Mouse (Mus musculus) neural tube, embryonic 11.5 days (tissue): Measurements from ENCODE around the gene Gse1. TPM values are rescaled to one million over a fixed set of nuclear protein-coding genes. Genes with fewer than 3 reads are reported as not detected.
A peak's percentile ranks its signal among the peaks of the same experiment; 100 is the strongest.

Source experiments
- ATAC-seq: fragments of 200-750 bp; cut with Nextera tagmentation; 2 replicates; pipeline ENCODE4 v1.8.0; 2017; ENCODE audit warnings: moderate number of reproducible peaks, mild to moderate bottlenecking, moderate TSS enrichment, moderate library complexity; ENCODE audit not compliant: insufficient read depth, low FRiP score, low TSS enrichment
- DNase-seq: peaks from one replicate; pipeline ENCODE4 v3.0.0-alpha.2; 2015; ENCODE audit warnings: low spot score
- H3K27ac ChIP-seq: fragments of 300-500 bp; sonication (generic); 2 replicates; pipeline ENCODE4 v1.5.1; 2014; ENCODE audit warnings: low read depth, mild to moderate bottlenecking, low read length
- H3K27me3 ChIP-seq: fragments of 300-500 bp; sonication (generic); 2 replicates; pipeline ENCODE4 v1.6.1; 2014; ENCODE audit warnings: mild to moderate bottlenecking, low read length, mixed read lengths; ENCODE audit not compliant: control insufficient read depth, insufficient read depth
- H3K36me3 ChIP-seq: fragments of 300-500 bp; sonication (generic); 2 replicates; pipeline ENCODE4 v1.6.1; 2014; ENCODE audit warnings: mild to moderate bottlenecking, low read length, moderate library complexity, mixed read lengths; ENCODE audit not compliant: control insufficient read depth, insufficient read depth
- H3K4me1 ChIP-seq: fragments of 300-500 bp; sonication (generic); 2 replicates; pipeline ENCODE4 v1.6.1; 2014; ENCODE audit warnings: low read length, mixed read lengths; ENCODE audit not compliant: control insufficient read depth, insufficient read depth
- H3K4me2 ChIP-seq: fragments of 300-500 bp; sonication (generic); 2 replicates; pipeline ENCODE4 v1.6.1; 2014; ENCODE audit warnings: low read depth, mild to moderate bottlenecking, moderate library complexity
- H3K4me3 ChIP-seq: fragments of 300-500 bp; sonication (generic); 2 replicates; pipeline ENCODE4 v1.5.1; 2014; ENCODE audit warnings: low read depth, low read length
- H3K9ac ChIP-seq: fragments of 300-500 bp; sonication (generic); 2 replicates; pipeline ENCODE4 v1.6.1; 2014; ENCODE audit warnings: mild to moderate bottlenecking, low read length
- H3K9me3 ChIP-seq: fragments of 300-500 bp; sonication (generic); 2 replicates; pipeline ENCODE4 v1.6.1; 2016; ENCODE audit warnings: low read length; ENCODE audit not compliant: control insufficient read depth
- WGBS: fragments of 180-500 bp; shearing (Covaris S2); extraction: QIAGEN DNeasy Blood & Tissue Kit; methylation state at CpG from one replicate; pipeline ENCODE4 v1.1.7; 2014; 5-methylcytosine and 5-hydroxymethylcytosine counted together
- polyA plus RNA-seq: library from polyadenylated mRNA; unstranded; fragments of >200 nt; fragmentation: Nextera tagmentation; extraction: Ambion mirVana; gene quantifications from 2 replicates; pipeline ENCODE4 v1.2.1, GENCODE M21; 2014

Gse1 gene
- polyA plus RNA-seq, 1 experiment from 2014 or later: 33.5 TPM

GRCm38 (mm10) chr8:120401216-120401615 lies 173.0 kb downstream of the Gse1 start:
- peaks cover 41% of the 10 kb centered on the region for H3K4me1 ChIP-seq
- no peak overlapping the region for H3K9ac ChIP-seq
- no peak overlapping the region for H3K27ac ChIP-seq
- H3K9me3 ChIP-seq: no peaks in the 10 kb centered on the region
- ATAC-seq (no peak), DNase-seq (no peak)
- no peak overlapping the region for H3K4me3 ChIP-seq
- 90% methylated on average over 2 of the region's 2 CpGs for WGBS
- H3K36me3 ChIP-seq: no peaks in the 10 kb centered on the region
- H3K4me2 ChIP-seq: no peak overlapping the region
- no peaks in the 10 kb centered on the region for H3K27me3 ChIP-seq

- Histone ChIP-seq H3K9me3 (no peaks in the 10 kb centered on the region), H3K27ac (no peak overlapping the region), H3K4me2 (no peak overlapping the region), H3K4me3 (no peak overlapping the region), H3K27me3 (no peaks in the 10 kb centered on the region), H3K9ac (no peak overlapping the region), H3K4me1 (peaks cover 43% of the 10 kb centered on the region), H3K36me3 (no peaks in the 10 kb centered on the region)
- WGBS: 90% methylated on average over 7 of the region's 7 CpGs
- DNase-seq (no peak), ATAC-seq (no peak)
Observed at GRCm38 (mm10) chr8:120401712-120402111, 173.5 kb downstream of the Gse1 start.

GRCm38 (mm10) chr8:120403606-120404269 lies 175.5 kb downstream of the Gse1 start:
- Histone ChIP-seq H3K4me3 (no peak overlapping the region), H3K27me3 (no peaks in the 10 kb centered on the region), H3K27ac (no peak overlapping the region), H3K4me2 (no peak overlapping the region), H3K4me1 (peaks cover 44% of the 10 kb centered on the region), H3K9me3 (no peaks in the 10 kb centered on the region), H3K36me3 (no peaks in the 10 kb centered on the region), H3K9ac (no peak overlapping the region)
- ATAC-seq: no peak
- WGBS: 75% methylated on average over 7 of the region's 7 CpGs
- DNase-seq: no peak

GRCm38 (mm10) chr8:120404609-120405036 lies 176.4 kb downstream of the Gse1 start:
- H3K4me2 ChIP-seq: no peak overlapping the region
- H3K27me3 ChIP-seq: no peaks in the 10 kb centered on the region
- ATAC-seq (no peak), DNase-seq (peak; percentile 68)
- H3K36me3 ChIP-seq: no peaks in the 10 kb centered on the region
- no peak overlapping the region for H3K4me3 ChIP-seq
- H3K9ac ChIP-seq: no peak overlapping the region
- H3K27ac ChIP-seq: no peak overlapping the region
- H3K4me1 ChIP-seq: peaks cover 44% of the 10 kb centered on the region
- 31% methylated on average over 7 of the region's 7 CpGs for WGBS
- H3K9me3 ChIP-seq: no peaks in the 10 kb centered on the region

GRCm38 (mm10) chr8:120406008-120406632 lies 177.9 kb downstream of the Gse1 start:
- ATAC-seq (no peak), DNase-seq (no peak)
- H3K4me3 ChIP-seq: no peak overlapping the region
- no peaks in the 10 kb centered on the region for H3K9me3 ChIP-seq
- WGBS: 88% methylated on average over 12 of the region's 12 CpGs
- H3K4me1 ChIP-seq: peaks cover 55% of the 10 kb centered on the region
- no peaks in the 10 kb centered on the region for H3K27me3 ChIP-seq
- no peak overlapping the region for H3K27ac ChIP-seq
- no peak overlapping the region for H3K9ac ChIP-seq
- H3K36me3 ChIP-seq: no peaks in the 10 kb centered on the region
- H3K4me2 ChIP-seq: no peak overlapping the region

- Histone ChIP-seq H3K36me3 (no peaks in the 10 kb centered on the region), H3K9me3 (no peaks in the 10 kb centered on the region), H3K4me2 (no peak overlapping the region), H3K27ac (peak overlapping the region; percentile 84), H3K4me3 (no peak overlapping the region), H3K4me1 (peaks cover 70% of the 10 kb centered on the region), H3K27me3 (no peaks in the 10 kb centered on the region), H3K9ac (peak overlapping the region; percentile 11; the same call in 1 of the 2 replicates)
- DNase-seq (peak; percentile 87), ATAC-seq (peak; percentile 84)
- WGBS: 0% methylated on average over 9 of the region's 9 CpGs
Observed at GRCm38 (mm10) chr8:120407701-120408240, 179.5 kb downstream of the Gse1 start.

GRCm38 (mm10) chr8:120408241-120409215 lies 180.3 kb downstream of the Gse1 start:
- H3K4me1 ChIP-seq: peaks cover 77% of the 10 kb centered on the region
- no peak overlapping the region for H3K4me2 ChIP-seq
- ATAC-seq: no peak
- H3K4me3 ChIP-seq: no peak overlapping the region
- H3K36me3 ChIP-seq: no peaks in the 10 kb centered on the region
- H3K27me3 ChIP-seq: no peaks in the 10 kb centered on the region
- peak; percentile 65 for DNase-seq
- peak overlapping the region; percentile 84 for H3K27ac ChIP-seq
- WGBS: 22% methylated on average over 14 of the region's 14 CpGs
- no peaks in the 10 kb centered on the region for H3K9me3 ChIP-seq
- H3K9ac ChIP-seq: peak overlapping the region; percentile 11; the same call in 1 of the 2 replicates

- H3K4me2 ChIP-seq: no peak overlapping the region
- 15% methylated on average over 11 of the region's 11 CpGs for WGBS
- DNase-seq (peak; percentile 44), ATAC-seq (no peak)
- H3K4me3 ChIP-seq: no peak overlapping the region
- H3K9me3 ChIP-seq: no peaks in the 10 kb centered on the region
- H3K27me3 ChIP-seq: no peaks in the 10 kb centered on the region
- no peaks in the 10 kb centered on the region for H3K36me3 ChIP-seq
- H3K27ac ChIP-seq: peak overlapping the region; percentile 84
- peaks cover 82% of the 10 kb centered on the region for H3K4me1 ChIP-seq
- peak overlapping the region; percentile 23 for H3K9ac ChIP-seq
Observed at GRCm38 (mm10) chr8:120409371-120410013, 181.2 kb downstream of the Gse1 start.
